Mouse (Mus musculus): ENCODE data around the gene Palld.

The Palld gene

DNA sequence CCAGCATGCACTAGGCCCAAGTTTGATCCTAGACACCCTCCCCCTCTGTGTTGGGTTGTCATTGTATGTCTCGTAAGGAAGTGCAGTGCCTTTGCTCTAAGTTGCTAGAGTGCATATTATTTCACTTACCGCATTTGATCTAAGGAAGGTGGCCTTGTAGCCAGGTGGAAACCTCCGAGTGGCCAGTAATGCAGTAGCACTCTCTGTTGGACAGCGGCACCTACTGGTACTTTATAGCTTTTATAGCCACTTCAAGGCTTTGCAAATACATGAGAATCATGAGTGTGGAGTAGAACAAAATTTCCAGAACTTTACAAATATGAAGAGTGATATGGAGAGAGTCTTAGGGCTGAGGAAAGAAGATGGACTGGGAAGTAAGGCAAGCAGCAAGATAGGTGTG, 403.5 kb downstream of the Palld start:
- WGBS: 63% methylated on average over 4 of the region's 4 CpGs

GRCm38 (mm10) chr8:61497110-61497509, 405.4 kb downstream of the Palld start:
- WGBS: 89% methylated on average over 4 of the region's 4 CpGs

DNA sequence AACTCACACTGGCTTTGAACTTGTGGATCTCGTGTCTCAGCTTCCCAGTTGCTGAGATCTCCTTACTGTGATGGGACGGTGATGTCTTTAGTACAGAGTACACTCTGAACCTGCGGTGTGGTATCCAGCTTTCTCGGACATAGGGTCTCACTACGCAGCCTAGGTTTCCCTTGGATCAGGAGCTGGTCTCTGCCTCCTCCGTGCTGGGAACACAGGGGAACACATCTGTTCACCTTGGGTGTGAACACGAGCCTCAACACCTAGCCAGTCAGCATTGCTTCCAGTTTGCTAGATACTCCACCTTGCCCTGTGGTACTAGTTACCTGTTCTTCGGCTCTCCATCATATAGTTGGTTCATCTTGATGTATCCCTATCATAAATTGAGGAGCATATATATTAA, 413.9 kb downstream of the Palld start:
- WGBS: 93% methylated on average over 8 of the region's 8 CpGs

GRCm38 (mm10) chr8:61487597-61488156, 414.8 kb downstream of the Palld start, which contains the start of gene Cbr4:
TSS of gene Cbr4 (plus strand) at chr8:61487734.
- WGBS: 6% methylated on average over 29 of the region's 29 CpGs

DNA sequence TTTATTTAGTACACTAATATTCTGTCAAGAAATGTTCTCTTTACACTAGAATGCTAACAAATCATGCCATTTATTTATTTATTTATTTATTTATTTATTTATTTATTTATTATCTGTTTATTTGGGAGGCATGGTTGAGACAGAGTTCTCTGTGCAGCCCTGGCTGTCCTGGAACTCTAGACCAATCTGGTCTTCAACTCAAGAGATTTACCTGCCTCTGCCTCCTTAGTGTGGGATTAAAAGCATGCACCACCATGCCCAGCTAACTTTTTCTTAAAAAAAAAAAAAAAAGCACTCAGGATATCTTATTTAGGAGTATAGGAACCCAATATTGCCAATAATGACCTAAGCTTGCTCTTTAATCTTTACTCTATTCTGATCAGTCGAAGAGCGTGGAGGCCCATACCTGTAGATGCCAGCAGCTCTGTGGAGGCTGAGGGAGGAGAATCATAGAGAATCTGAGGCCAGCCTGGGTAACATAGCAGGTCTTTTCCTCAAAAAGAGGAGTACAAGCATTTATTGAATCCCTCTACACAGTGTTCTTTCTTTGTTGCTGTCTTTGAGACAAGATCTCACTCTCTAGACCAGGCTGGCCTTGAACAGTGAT, 415.5 kb downstream of the Palld start:
- 98% methylated on average over 2 of the region's 2 CpGs for WGBS

GRCm38 (mm10) chr8:61480260-61480967, 422.1 kb downstream of the Palld start:
- 76% methylated on average over 14 of the region's 14 CpGs for WGBS

DNA sequence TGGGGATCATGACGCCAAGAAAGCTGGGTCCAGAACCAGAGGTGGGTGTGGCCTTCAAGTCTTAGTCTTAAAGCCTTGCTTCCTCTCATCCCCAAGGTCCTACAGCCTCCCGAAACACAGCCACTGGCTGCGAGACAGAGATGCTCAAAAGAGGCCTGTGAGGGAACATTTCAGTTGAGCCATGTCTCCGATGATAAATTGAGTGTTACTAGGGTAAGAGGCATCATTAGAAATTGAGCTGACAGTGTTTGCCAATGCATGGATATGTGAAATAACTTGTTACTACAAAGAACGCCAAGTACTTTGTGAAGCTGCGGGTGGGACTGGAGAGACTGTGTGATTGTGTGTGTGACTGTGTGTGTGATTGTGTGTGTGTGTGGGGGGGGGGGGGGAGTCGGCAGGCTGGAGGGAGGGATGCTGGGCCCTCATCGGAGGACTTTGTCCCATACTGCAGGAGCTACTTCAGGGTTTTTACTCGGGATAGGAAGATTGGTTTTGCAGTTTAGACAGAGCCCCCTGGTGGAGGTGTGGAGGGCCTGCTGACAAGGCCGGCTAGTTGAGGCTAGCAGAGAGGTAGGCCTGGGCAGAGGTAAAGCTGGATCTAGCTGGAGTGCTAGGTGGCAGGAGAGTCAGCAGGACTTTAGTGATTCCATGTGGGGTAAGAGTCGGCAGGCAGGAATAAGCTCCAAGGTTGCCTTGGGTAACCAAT, 422.8 kb downstream of the Palld start:
- 56% methylated on average over 11 of the region's 11 CpGs for WGBS

DNA sequence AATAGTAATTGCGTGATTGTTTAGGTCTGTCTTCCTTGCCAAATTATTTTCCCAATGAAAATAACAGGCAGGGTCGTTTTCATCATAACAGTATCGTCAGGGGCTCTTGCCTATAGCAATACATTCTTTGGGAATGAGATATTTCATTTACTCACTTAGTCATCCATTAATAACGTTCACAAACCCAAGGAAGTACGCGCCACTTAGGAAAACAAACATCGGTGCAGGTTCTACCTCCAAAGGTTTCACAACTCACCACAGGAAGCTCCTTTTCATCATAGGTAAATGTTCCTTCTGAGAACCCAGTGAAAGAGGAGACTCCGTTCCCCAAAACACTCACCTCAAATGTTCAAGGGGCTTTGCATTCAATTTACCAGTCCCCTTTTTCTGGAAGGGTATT, 423.7 kb downstream of the Palld start:
- WGBS: 72% methylated on average over 8 of the region's 8 CpGs

DNA sequence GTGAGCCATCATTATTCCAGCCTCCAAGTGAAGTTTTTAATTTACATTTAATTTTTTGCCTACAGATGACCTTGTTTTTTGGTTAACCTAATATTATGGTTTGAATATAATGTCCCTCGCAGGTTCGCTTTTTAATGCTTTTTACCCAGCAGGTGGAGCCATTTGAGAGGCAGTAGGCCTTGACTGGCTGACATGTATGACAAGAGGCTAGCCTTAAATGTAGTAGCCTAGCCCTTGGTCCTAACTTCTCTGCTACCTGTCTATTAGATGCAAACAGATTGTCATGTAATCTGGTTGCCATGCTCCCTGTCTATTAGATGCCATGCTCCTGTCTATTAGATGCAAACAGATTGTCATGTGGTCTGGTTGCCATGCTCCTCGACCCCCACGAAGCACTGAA, 424.3 kb downstream of the Palld start:
- WGBS: 98% methylated on average over 4 of the region's 4 CpGs

- WGBS: 94% methylated on average over 9 of the region's 9 CpGs
Measured at GRCm38 (mm10) chr8:61476160-61476559, 426.3 kb downstream of the Palld start.

GRCm38 (mm10) chr8:61475251-61475673, 427.2 kb downstream of the Palld start:
- WGBS: 82% methylated on average over 6 of the region's 6 CpGs

DNA sequence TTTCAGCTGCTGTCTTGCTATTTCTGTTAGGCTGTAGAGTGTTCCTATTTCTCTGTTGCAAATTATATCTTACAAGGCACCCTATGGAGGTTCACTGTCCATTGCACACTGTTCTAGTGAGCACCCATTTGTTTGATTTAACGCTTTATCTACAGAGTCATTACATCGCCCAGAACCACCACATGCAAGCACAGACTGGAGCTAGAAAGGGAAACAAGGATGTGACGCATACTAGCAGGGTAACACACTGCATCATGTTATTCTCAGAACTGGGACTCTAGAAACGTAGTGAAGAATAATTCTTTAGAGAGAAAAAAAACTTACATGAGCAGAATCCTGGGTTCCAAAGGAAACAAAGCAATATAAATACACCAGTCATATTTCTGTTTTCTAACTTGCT, 432.3 kb downstream of the Palld start:
- 48% methylated on average over 4 of the region's 4 CpGs for WGBS

DNA sequence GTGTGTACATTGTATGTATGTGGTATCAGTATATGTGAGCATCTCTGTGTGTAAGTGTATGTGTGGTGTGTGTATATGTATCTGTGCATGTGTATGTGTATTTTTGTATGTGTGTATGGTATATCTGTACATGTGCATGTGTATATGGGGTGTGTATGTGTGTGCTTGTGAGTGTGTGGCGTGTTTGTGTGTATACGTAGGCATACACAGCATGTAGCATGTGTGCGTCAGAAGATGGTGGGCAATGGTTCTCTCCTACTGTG, 435.0 kb downstream of the Palld start:
- WGBS: 97% methylated on average over 3 of the region's 3 CpGs

DNA sequence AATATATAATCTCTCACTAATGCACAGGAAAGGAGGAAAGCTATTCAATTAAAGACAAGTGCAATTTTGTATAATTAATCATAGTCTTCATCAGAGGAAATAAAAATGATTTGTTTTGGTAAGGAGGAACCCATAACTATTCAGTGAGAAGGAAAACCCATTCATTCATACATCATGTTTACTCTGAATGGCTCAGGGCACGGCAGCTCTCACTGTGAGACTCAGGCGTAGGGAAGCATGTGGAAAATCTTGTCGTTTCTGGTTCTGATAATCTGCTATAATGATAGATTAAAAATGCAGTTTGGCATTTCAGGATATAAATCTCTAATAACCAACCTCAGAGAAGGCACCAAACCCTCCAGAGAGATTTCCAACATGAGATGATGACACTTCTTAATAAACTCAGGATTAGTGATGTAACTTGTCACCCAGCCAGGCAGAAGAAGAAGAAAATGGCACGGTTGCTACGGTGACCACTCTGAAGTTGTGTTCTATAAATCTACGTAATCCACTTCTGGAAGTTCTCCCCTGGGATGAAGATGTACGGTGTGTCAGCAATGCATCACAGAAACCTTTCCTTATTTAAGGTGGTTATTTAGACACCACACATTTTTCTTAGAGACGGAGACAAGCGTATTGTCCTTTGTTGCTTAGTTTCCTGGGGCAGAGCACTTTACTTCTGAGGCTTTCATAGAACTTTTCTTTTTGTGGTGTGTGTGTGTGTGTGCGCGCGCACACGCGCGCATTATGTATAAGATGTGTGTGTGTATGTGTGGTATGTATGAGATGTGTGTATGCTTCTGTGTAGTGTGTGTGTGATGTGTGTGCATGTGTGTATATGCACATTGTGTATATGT, 435.6 kb downstream of the Palld start:
- 80% methylated on average over 15 of the region's 15 CpGs for WGBS

DNA sequence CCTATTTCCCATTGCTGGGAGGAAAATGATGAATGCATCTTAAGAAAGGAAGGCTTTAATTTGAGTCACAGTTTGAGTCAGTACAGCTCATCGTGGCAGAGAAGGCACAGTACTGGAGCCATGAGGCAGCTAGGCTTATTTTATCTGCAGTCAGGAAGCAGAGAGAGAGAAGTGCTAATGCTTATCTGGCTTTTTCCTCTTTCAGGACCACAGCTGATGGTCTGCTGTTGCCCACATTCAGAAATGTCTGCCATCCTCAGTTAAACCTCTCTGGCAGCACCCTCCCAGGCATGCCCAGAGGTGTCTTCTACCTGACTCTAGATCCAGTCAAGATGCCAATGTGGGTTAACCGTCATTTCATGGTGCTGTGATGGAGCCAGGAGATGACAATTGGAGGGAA, 438.1 kb downstream of the Palld start:
- WGBS: 58% methylated on average over 2 of the region's 2 CpGs

- WGBS: 81% methylated on average over 5 of the region's 5 CpGs
Measured at GRCm38 (mm10) chr8:61462221-61462620, 440.3 kb downstream of the Palld start.
